Mouse (Mus musculus) adrenal gland, adult 8-10 months (tissue): ENCODE data around the gene Chkb. TPM values are rescaled to one million over a fixed set of nuclear protein-coding genes. Genes with fewer than 3 reads are reported as not detected.

Source experiments
- DNase-seq: peaks from one replicate; pipeline ENCODE4 v3.0.0; 2022
- total RNA-seq, 4 experiments: library from RNA; stranded (reverse); gene quantifications; 2 replicates each; pipeline ENCODE4 v1.2.4; 2022

The Chkb gene
- total RNA-seq, 4 experiments from 2014 or later, result 47.0 to 76.2 (median 66.7) TPM

DNA sequence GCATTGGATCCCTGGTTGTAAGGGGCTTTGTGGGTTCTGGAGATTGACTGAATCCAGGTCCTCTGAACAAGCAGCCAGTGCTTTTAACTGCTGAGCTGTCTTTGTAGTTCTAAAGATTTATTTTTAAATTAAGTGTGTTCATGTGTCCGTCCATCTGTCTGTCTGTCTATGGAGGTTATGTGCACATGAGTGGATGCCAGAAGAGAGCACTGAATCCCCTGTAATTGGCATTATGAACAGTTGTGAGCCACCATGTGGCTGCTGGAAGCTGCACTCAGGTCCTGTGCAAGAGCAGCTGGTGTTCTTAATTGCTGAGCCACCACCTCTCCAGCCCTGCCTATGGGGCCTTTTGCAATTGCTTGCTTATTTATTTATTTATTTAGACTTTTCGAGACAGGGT lies 31.6 kb downstream of the Chkb start:
- no peak for DNase-seq

GRCm38 (mm10) chr15:89396883-89397282 lies 32.8 kb downstream of the Chkb start:
- no peak for DNase-seq

DNA sequence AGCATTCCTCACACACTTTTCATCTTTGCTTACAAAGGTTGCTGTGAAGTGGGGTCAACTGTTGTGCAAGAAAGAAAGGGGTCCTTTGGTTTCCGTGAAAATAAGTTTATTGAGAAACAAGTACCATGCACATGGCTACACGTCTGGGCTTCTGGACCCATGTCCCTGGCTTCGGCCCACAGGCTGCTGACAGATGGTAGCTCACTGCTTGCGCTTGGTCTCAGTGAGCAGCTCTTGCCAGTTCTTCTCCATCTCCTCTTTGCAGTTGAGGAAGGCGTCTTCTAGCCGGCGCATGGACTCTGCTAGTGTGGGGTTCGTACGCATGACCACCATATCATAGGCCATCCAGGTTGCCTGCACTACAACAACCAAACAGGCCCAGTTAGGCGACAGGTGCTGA lies 39.6 kb downstream of the Chkb start:
- no peak for DNase-seq

DNA sequence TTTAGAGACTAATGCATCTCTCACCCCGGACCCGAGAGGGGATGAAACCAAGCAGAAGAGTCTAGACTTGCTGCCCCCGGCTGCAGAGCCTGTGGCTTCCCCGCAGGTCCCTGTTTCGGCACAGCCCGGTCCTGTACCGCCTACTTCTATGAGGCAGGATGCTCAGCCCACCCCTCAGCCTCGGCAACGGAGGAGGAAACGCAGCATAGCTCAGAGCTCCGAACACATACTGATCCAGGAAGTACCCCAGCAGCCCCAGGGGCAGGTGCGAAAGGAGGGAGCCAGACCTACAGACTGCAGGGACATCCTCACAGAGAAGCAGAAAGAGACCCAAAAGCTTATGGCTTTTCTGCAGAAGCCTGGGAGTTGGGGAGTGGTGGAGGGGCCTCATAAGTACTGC lies 42.6 kb downstream of the Chkb start:
- no peak for DNase-seq

- no peak for DNase-seq
Measured at GRCm38 (mm10) chr15:89384617-89385016, 45.1 kb downstream of the Chkb start, which contains the start of gene Klhdc7b. Gene Klhdc7b (plus strand): TSS chr15:89384917.

DNA sequence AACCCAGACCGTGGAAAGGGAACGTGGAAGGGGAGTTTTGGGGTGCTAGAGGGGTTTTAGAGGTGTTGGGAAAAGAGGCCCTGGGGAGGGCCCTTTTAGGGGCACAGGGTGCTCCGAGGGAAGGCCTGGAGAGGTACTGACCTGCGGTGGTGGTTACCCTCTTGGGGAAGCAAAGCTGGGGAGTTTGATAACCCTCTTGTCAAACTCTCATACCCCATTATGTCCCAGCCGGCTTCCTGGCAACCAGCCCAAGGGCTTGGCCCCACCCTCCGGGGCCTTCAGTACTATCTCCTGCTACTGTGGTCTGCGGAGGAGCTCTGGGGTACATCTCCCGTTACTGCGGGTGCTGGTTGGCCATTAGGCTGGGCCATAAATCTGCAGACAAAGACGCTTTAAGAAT lies 50.3 kb downstream of the Chkb start:
- DNase-seq, result no peak

- no peak for DNase-seq
Measured at GRCm38 (mm10) chr15:89378831-89379401, 50.8 kb downstream of the Chkb start, which contains the start of gene Odf3b. Gene Odf3b (minus strand): TSS chr15:89379282.

DNA sequence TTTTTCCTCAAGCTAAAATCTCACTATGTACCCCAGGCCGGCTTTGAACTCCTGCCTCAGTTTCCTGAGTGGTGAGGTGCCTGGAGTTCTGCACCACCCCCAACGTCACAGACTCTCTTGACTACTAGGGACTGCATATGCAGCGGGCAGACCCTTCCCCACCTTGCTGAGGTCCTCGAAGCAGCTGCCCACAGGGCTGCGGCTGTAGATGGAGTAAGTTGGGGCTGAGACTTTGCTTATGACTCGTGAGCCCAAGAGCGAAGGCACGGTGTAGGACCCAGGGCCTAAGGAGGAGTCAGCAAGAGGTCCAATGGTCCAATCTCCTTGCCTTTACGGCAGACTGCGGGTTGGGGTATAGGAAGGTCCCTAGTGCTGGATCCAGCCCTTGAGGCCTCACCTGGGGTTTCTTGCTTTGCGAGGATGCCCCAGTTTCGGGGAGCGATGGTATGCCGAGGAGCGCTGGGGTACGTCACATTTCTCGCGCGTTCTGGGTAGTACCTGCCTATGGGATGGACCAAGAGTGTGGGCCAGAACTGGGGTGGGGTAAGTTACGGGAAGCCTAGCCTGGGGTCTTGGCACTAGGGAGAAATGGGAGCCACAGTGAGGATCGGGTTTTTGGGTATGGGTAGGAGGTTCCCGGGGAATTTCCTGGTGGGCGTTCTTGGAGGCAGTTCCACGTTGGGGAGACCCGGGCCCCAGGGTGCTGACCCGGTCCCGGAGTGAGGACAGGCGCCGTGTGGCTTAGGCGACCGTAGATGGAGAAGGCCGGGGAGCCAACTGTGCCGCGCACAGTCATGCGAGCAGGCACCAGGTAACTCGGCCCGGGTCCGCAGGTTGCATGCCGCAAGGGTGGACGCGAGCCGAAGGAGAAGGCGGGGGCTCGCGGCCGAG lies 51.5 kb downstream of the Chkb start:
- DNase-seq, result no peak

DNA sequence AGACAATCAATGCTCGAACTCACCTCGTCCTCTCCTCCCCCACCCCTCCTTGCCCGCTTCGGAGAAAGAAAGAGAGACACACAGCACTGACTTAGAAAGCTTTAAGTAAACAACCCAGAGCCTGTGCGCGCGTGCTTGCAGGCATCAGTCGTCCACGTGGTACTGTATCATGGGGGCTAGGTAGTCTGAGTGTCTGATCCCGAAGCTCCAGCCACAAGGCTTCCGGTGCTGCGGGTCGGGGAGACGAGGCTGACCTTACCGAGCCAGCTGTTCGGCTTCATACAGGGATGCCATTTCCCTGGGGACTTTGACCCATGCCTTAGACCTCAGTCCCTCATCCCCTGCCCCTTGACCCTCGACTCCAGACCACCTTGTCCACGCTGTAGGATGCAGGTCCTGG lies 52.3 kb downstream of the Chkb start:
- DNase-seq, result no peak

DNA sequence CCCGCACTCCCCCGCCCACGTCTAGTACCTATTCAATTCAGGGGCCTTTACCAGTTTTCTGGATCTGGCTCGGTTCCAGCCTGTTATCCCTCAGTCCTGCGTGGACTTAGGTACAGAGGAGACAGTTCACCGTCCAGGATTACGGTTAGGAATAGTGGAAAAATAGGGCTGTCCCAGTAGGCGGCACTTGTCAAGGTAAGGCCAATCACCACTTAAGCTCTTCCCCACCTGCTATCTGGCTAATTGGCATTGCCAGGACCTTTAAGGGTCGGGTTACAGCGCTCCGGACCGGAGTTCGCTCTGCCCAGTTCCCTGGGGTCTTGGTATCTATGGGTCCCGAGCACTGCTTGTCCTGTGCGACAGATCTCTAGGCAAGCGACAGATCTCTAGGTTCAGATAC lies 52.8 kb downstream of the Chkb start, which contains the start of gene Tymp:
Tymp (minus strand) TSS at position 83 of the 400 bp plus-strand sequence.
- no peak for DNase-seq

Other genes with a start within 250 kb of the Chkb start
- gene Plxnb2, start 249.1 kb downstream of the Chkb start, total RNA-seq, result 100 to 1,000 TPM; 153 to 177 (median 157) TPM
- gene Dennd6b, start 233.4 kb downstream of the Chkb start, total RNA-seq, result 10 to 100 TPM in 1 of 4 experiments, 1 to 10 TPM in 3; 6.9 to 13.2 (median 8.9) TPM
- 10 to 100 TPM; 46.8 to 89.2 (median 66.8) TPM for gene Ppp6r2, start 218.4 kb downstream of the Chkb start, total RNA-seq
- gene Sbf1, start 114.6 kb downstream of the Chkb start, total RNA-seq, result 100 to 1,000 TPM in 2 of 4 experiments, 10 to 100 TPM in 2; 90.8 to 127 (median 101) TPM
- not detected for gene Adm2, start 107.2 kb downstream of the Chkb start, total RNA-seq
- 1 to 10 TPM in 2 of 4 experiments, not detected in 2; 1.4 TPM for gene Miox, start 95.5 kb downstream of the Chkb start, total RNA-seq
- 10 to 100 TPM; 44.4 to 57.5 (median 48.6) TPM for gene Lmf2, start 74.2 kb downstream of the Chkb start, total RNA-seq
- gene Ncaph2, start 74.2 kb downstream of the Chkb start, total RNA-seq, result 10 to 100 TPM; 79.1 to 93.1 (median 87.8) TPM
- gene Sco2, start 56.1 kb downstream of the Chkb start, total RNA-seq, result 10 to 100 TPM; 18.7 to 28.6 (median 24.6) TPM
- gene Tymp, start 52.9 kb downstream of the Chkb start, total RNA-seq, result under 1 TPM; 0.22 to 0.73 (median 0.51) TPM
- under 1 TPM; 0.34 to 0.73 (median 0.43) TPM for gene Odf3b, start 50.6 kb downstream of the Chkb start, total RNA-seq
- under 1 TPM in 1 of 4 experiments, not detected in 3; 0.09 TPM for gene Klhdc7b, start 45.0 kb downstream of the Chkb start, total RNA-seq
- not detected for gene Syce3, start 19.4 kb downstream of the Chkb start, total RNA-seq
- gene Cpt1b, start 4.0 kb downstream of the Chkb start, total RNA-seq, result 10 to 100 TPM in 3 of 4 experiments, 1 to 10 TPM in 1; 6.3 to 68.6 (median 53.1) TPM
- gene C730034F03Rik, start 319 bp downstream of the Chkb start, total RNA-seq, result 1 to 10 TPM; 1.1 to 2.3 (median 1.9) TPM
- gene Gm44502, start 212 bp downstream of the Chkb start, total RNA-seq, result 1 to 10 TPM in 2 of 4 experiments, not detected in 2; 1.2 to 1.5 TPM
- gene Mapk8ip2, start 24.0 kb upstream of the Chkb start, total RNA-seq, result 10 to 100 TPM; 14.3 to 19.0 (median 15.0) TPM
- gene Arsa, start 47.5 kb upstream of the Chkb start, total RNA-seq, result 10 to 100 TPM; 16.9 to 32.5 (median 21.6) TPM
- 10 to 100 TPM; 29.1 to 61.2 (median 42.8) TPM for gene Shank3, start 69.7 kb upstream of the Chkb start, total RNA-seq
- gene Acr, start 138.4 kb upstream of the Chkb start, total RNA-seq, result 1 to 10 TPM in 1 of 4 experiments, under 1 TPM in 3; 0.17 to 1.4 (median 0.71) TPM
- 10 to 100 TPM in 3 of 4 experiments, 1 to 10 TPM in 1; 9.4 to 20.8 (median 15.1) TPM for gene Rabl2, start 162.0 kb upstream of the Chkb start, total RNA-seq